Mouse (Mus musculus) midbrain, embryonic 14.5 days (tissue): ENCODE measurements at regions not wholly inside any gene's neighbourhood (a gene's known extent, or its start where the extent isn't known, plus 50 kb on each side); places are given as distances from the start of the nearest gene placed in this dataset.

ENCODE experiments used
- ATAC-seq: fragments of 200-750 bp; cut with Nextera tagmentation; 2 replicates; pipeline ENCODE4 v1.8.0; 2017; ENCODE audit warnings: moderate number of reproducible peaks, moderate library complexity; ENCODE audit not compliant: low FRiP score, low TSS enrichment
- DNase-seq: peaks from one replicate; pipeline ENCODE4 v3.0.0-alpha.2; 2015
- H3K27ac ChIP-seq: fragments of 300-500 bp; sonication (generic); replicated peaks from 2 replicates; pipeline ENCODE4 v1.5.1; 2014; ENCODE audit warnings: mild to moderate bottlenecking, low read depth, low read length, moderate library complexity
- H3K27me3 ChIP-seq: fragments of 300-500 bp; sonication (generic); 2 replicates; pipeline ENCODE4 v1.6.1; 2014; ENCODE audit warnings: low read length, control low read depth, mixed read lengths; ENCODE audit not compliant: control insufficient read depth, insufficient read depth
- H3K36me3 ChIP-seq: fragments of 300-500 bp; sonication (generic); 2 replicates; pipeline ENCODE4 v1.6.1; 2014; ENCODE audit warnings: low read length, control low read depth; ENCODE audit not compliant: control insufficient read depth, insufficient read depth
- H3K4me1 ChIP-seq: fragments of 300-500 bp; sonication (generic); 2 replicates; pipeline ENCODE4 v1.6.1; 2014; ENCODE audit warnings: mild to moderate bottlenecking, antibody characterized with exemption, low read length, control low read depth; ENCODE audit not compliant: control insufficient read depth, insufficient read depth
- H3K4me2 ChIP-seq: fragments of 300-500 bp; sonication (generic); 2 replicates; pipeline ENCODE4 v1.6.1; 2014; ENCODE audit warnings: mild to moderate bottlenecking, low read length, moderate library complexity
- H3K4me3 ChIP-seq: fragments of 300-500 bp; sonication (generic); replicated peaks from 2 replicates; pipeline ENCODE4 v1.5.1; 2014; ENCODE audit warnings: low read depth, low read length
- H3K9ac ChIP-seq: fragments of 300-500 bp; sonication (generic); replicated peaks from 2 replicates; pipeline ENCODE4 v1.6.1; 2014; ENCODE audit warnings: mild to moderate bottlenecking, low read length, moderate library complexity
- H3K9me3 ChIP-seq: fragments of 300-500 bp; sonication (generic); 2 replicates; pipeline ENCODE4 v1.6.1; 2016; ENCODE audit warnings: low read length, control low read depth, mixed read lengths; ENCODE audit not compliant: control insufficient read depth
- WGBS: fragments of 180-500 bp; shearing (Covaris S2); extraction: QIAGEN DNeasy Blood & Tissue Kit; methylation state at CpG from one replicate; pipeline ENCODE4 v1.1.7; 2014; 5-methylcytosine and 5-hydroxymethylcytosine counted together

DNA sequence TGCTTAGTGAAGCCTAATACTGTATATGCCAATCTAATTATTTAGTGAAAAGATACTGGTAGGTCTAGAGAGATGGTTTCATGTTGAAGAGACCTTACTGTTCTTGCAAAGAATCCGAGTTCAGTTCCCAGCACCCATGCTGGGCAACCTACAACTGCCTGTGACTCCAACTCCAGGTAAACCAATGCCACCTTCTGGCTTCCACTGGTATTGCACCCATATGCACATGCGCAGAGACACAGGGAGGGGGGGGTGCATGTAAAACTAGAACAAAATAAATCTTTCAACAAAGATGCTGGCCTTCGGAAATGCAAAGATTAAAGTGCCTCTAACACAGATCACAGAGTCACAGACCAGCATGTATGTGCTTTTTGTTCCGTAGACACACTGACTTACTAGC is 348.5 kb upstream of the Tmem132c start:
- DNase-seq = no peak
- ATAC-seq = no peak
- WGBS = 90% methylated on average over 4 of the region's 4 CpGs

GRCm38 (mm10) chr5:126910084-126910483 is 331.5 kb upstream of the Tmem132c start:
- no peaks in the 10 kb centered on the region for H3K27me3 ChIP-seq
- ATAC-seq (no peak), DNase-seq (no peak)
- H3K4me1 ChIP-seq = no peaks in the 10 kb centered on the region
- H3K4me2 ChIP-seq = no peak overlapping the region
- H3K27ac ChIP-seq = no peak overlapping the region
- 80% methylated on average over 2 of the region's 2 CpGs for WGBS
- no peak overlapping the region for H3K9ac ChIP-seq
- no peak overlapping the region for H3K4me3 ChIP-seq
- H3K9me3 ChIP-seq = no peaks in the 10 kb centered on the region
- no peaks in the 10 kb centered on the region for H3K36me3 ChIP-seq

More for the DNA sequence above, 348.5 kb upstream of the Tmem132c start:
- Histone ChIP-seq H3K36me3 (no peaks in the 10 kb centered on the region), H3K9me3 (no peaks in the 10 kb centered on the region), H3K9ac (no peak overlapping the region), H3K4me2 (no peak overlapping the region), H3K4me3 (no peak overlapping the region), H3K4me1 (no peaks in the 10 kb centered on the region), H3K27ac (no peak overlapping the region), H3K27me3 (no peaks in the 10 kb centered on the region)

GRCm38 (mm10) chr5:126917300-126917699 is 324.3 kb upstream of the Tmem132c start:
- H3K27me3 ChIP-seq = no peaks in the 10 kb centered on the region
- no peak overlapping the region for H3K4me3 ChIP-seq
- H3K27ac ChIP-seq = no peak overlapping the region
- no peaks in the 10 kb centered on the region for H3K36me3 ChIP-seq
- H3K9me3 ChIP-seq = no peaks in the 10 kb centered on the region
- H3K4me2 ChIP-seq = no peak overlapping the region
- H3K9ac ChIP-seq = no peak overlapping the region
- 73% methylated on average over 7 of the region's 7 CpGs for WGBS
- H3K4me1 ChIP-seq = 0 out of 2 replicates have a peak, but pooled peaks cover 2% of the 10 kb centered on the region
- DNase-seq = peak; percentile 37
- ATAC-seq = no peak

- Histone ChIP-seq H3K27ac (no peak overlapping the region), H3K27me3 (no peaks in the 10 kb centered on the region), H3K9me3 (no peaks in the 10 kb centered on the region), H3K36me3 (no peaks in the 10 kb centered on the region), H3K9ac (no peak overlapping the region), H3K4me1 (no peaks in the 10 kb centered on the region), H3K4me2 (no peak overlapping the region), H3K4me3 (no peak overlapping the region)
- WGBS = 53% methylated on average over 2 of the region's 2 CpGs
- ATAC-seq (no peak), DNase-seq (no peak)
These were observed 308.1 kb upstream of the Tmem132c start for GRCm38 (mm10) chr5:126933466-126933865.

DNA sequence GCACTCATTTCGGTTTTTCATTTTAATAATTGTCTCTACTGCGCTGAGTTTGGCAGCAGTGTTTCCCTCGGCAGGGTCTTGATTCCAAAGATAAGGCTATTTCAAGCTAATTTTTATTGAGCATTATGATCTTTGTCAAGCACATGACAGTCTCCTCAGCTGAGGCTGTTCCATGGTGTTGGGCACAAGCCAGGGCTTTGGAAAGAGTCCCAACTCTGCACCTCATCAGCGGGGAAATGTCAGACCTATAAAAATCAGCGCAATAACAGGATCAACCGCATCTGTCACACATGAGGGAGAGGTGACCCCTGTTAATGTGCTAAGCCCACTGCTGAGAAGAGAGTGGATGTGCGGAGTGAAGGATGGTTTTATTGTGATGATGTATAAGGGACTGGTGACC is 296.7 kb upstream of the Tmem132c start:
- Histone ChIP-seq H3K4me1 (no peaks in the 10 kb centered on the region), H3K9me3 (no peaks in the 10 kb centered on the region), H3K27me3 (no peaks in the 10 kb centered on the region), H3K4me2 (no peak overlapping the region), H3K9ac (no peak overlapping the region), H3K4me3 (no peak overlapping the region), H3K27ac (no peak overlapping the region), H3K36me3 (no peaks in the 10 kb centered on the region)
- DNase-seq = no peak
- ATAC-seq = no peak
- WGBS = 69% methylated on average over 7 of the region's 7 CpGs

- Histone ChIP-seq H3K4me2 (no peak overlapping the region), H3K9ac (no peak overlapping the region), H3K4me3 (no peak overlapping the region), H3K36me3 (no peaks in the 10 kb centered on the region), H3K9me3 (no peaks in the 10 kb centered on the region), H3K4me1 (no peaks in the 10 kb centered on the region), H3K27ac (no peak overlapping the region), H3K27me3 (no peaks in the 10 kb centered on the region)
- 72% methylated on average over 5 of the region's 5 CpGs for WGBS
- DNase-seq = no peak
- no peak for ATAC-seq
These were observed 287.4 kb upstream of the Tmem132c start for GRCm38 (mm10) chr5:126954189-126954588.

GRCm38 (mm10) chr5:126954634-126955033 is 287.0 kb upstream of the Tmem132c start:
- no peak for DNase-seq

GRCm38 (mm10) chr5:126964577-126964976 is 277.0 kb upstream of the Tmem132c start:
- 91% methylated on average over 4 of the region's 4 CpGs for WGBS

More at GRCm38 (mm10) chr5:126954634-126955033, 287.0 kb upstream of the Tmem132c start:
- Histone ChIP-seq H3K4me1 (no peaks in the 10 kb centered on the region), H3K4me3 (no peak overlapping the region), H3K27ac (no peak overlapping the region), H3K9ac (no peak overlapping the region), H3K36me3 (no peaks in the 10 kb centered on the region), H3K4me2 (no peak overlapping the region), H3K27me3 (no peaks in the 10 kb centered on the region), H3K9me3 (no peaks in the 10 kb centered on the region)
- 90% methylated on average over 6 of the region's 6 CpGs for WGBS
- no peak for ATAC-seq

GRCm38 (mm10) chr5:126967076-126967475 is 274.5 kb upstream of the Tmem132c start:
- ATAC-seq = no peak
- DNase-seq = no peak
- WGBS = 87% methylated on average over 4 of the region's 4 CpGs
- Histone ChIP-seq H3K4me2 (no peak overlapping the region), H3K4me1 (no peaks in the 10 kb centered on the region), H3K36me3 (no peaks in the 10 kb centered on the region), H3K27me3 (no peaks in the 10 kb centered on the region), H3K9ac (no peak overlapping the region), H3K27ac (no peak overlapping the region), H3K9me3 (no peaks in the 10 kb centered on the region), H3K4me3 (no peak overlapping the region)

More at GRCm38 (mm10) chr5:126964577-126964976, 277.0 kb upstream of the Tmem132c start:
- Histone ChIP-seq H3K9me3 (no peaks in the 10 kb centered on the region), H3K9ac (no peak overlapping the region), H3K4me1 (no peaks in the 10 kb centered on the region), H3K27me3 (no peaks in the 10 kb centered on the region), H3K36me3 (no peaks in the 10 kb centered on the region), H3K27ac (no peak overlapping the region), H3K4me3 (no peak overlapping the region), H3K4me2 (no peak overlapping the region)
- no peak for ATAC-seq
- no peak for DNase-seq
